Mouse (Mus musculus) adrenal gland, postnatal 14 days (tissue): ENCODE data around the gene Dohh. TPM values are rescaled to one million over a fixed set of nuclear protein-coding genes. Genes with fewer than 3 reads are reported as not detected.

Source experiments
- DNase-seq: peaks from one replicate; pipeline ENCODE4 v3.0.0; 2021; ENCODE audit warnings: mixed read lengths
- long read RNA-seq, 2 experiments: library from polyadenylated mRNA; stranded (forward); transcript quantifications; one replicate each; pipeline ENCODE4 v2.0.0; 2021
- total RNA-seq: library from RNA; stranded (reverse); gene quantifications from 2 replicates; pipeline ENCODE4 v1.2.3, GENCODE M21; 2021

Gene Dohh
- 52.6 and 55.6 TPM in 2 replicates for total RNA-seq
- long read RNA-seq, experiment 1, transcript Dohh-201 (5 exons, 1,444 nt), result major isoform, 92 of 106 reads
- long read RNA-seq, experiment 1, partial matches to known transcripts, result 7 of 106 reads
- long read RNA-seq, experiment 1, other reads (novel, unspliced or antisense), result 7 of 106 reads
- long read RNA-seq, experiment 2, transcript Dohh-201 (5 exons, 1,444 nt), result major isoform, 69 of 93 reads
- long read RNA-seq, experiment 2, partial matches to known transcripts, result 16 of 93 reads
- long read RNA-seq, experiment 2, other reads (novel, unspliced or antisense), result 8 of 93 reads

DNA sequence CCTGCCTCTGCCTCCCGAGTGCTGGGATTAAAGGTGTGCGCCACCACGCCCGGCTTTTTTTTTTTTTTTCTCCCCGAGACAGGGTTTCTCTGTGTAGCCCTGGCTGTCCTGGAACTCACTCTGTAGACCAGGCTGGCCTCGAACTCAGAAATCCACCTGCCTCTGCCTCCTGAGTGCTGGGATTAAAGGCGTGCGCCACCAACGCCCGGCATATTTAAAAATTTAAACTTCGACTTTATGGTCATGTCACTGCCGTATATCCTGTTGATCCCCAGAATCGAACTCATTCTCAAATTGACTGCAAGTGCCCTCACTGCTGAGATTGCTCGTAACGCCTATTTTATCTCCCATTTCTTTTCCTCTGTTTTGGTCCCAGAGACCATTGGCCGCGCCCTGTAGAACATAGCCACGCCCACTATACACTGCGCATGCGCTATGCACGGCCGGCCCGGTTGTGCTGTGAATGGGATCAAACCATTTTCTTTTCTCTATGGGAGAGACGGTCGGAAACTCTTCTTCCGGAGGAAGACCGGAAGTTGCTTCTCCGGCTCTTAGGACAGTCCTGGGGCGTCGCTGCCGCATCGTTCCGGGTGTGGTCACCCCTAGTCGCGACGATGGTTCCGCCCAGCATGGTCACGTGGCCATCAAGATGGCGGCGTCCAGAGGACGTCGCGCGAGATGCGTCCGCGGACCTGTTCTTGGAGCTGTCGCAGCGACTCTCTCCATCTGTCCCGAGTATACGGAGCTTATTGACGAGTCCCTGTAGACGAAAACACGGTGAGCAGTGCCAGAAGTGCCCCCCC lies at the start of gene Dohh, which contains the start of gene Gm48551:
TSS of gene Dohh (plus strand) at position 627 of the 803 bp plus-strand sequence.
TSS of gene Gm48551 (plus strand) at position 665 of the 803 bp plus-strand sequence.
- DNase-seq, result peak; percentile 99

GRCm38 (mm10) chr10:81335393-81336340 lies 48.6 kb upstream of the Dohh start:
- DNase-seq, result no peak

GRCm38 (mm10) chr10:81336558-81336957 lies 47.7 kb upstream of the Dohh start:
- DNase-seq, result no peak

DNA sequence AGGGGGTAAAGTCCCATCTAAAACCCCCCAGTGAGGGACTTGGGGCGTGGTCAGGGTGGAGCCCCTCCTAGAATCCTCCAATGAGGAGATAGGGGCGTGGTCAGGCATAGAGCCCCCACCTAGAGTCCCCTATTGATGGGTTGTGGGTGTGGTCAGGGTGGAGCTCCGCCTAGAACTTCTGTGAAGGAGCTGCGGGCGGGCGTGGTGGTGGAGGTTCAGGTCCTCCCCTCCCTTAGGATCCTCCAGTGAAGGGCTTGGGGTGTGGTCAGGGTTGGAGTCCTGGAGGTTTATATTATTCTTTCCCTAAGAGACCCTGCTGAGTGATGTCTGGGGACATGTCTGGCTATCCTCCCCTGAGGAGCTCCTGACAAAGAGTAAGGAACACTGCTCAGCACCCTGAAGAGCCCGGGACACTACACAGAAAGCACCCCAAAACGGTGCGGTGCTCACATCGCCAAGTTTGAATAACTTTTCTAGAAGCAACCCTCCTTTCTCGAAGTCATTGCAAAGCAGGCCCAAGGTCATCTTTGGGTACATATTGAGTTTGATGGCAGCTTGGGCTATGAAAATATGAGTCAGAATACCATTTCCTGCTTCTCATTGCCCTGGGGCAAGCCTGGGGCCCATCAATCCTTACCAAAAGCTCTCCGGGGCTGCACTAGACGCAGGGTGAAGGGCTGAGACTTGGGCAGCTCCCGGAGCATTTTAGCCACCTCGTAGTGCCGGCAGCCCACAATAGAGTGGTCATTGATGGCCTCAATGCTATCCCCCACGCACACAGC lies 43.5 kb upstream of the Dohh start:
- DNase-seq, result no peak

DNA sequence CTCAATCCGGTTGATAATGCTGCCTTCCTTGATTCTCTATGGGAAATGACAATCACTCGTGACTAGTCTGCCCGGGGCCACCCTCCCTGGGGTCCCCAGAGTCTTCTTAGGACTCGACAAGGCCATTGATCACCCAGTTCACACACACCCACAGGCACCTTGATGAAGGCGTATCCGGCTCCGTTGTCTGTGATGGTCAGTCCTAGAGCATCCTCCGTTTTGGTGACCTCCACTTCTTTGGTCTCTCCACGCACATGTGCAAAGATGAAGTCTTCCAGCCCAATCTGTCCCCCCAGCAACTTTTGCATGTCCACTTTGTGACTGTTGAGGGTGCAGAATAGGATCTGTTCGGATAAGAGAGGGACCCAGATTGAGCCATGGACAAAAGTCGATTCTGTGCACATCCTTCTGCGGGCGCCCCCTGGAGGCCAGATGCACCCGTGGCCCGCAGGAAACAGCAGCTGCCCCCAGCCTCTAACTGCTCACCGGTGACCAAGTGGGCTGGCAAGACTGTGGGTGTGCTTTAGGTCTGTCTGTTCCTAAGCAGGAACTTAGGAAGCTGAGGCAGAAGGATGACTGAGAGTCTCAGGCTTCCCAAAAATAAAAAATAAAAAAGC lies 42.8 kb upstream of the Dohh start:
- DNase-seq, result peak; percentile 89

GRCm38 (mm10) chr10:81342686-81343505 lies 41.3 kb upstream of the Dohh start, which contains the start of gene Gipc3:
Gipc3 (minus strand) TSS chr10:81343266.
- peak; percentile 67 for DNase-seq

GRCm38 (mm10) chr10:81344421-81345161 lies 39.6 kb upstream of the Dohh start:
- DNase-seq, result peak; percentile 76

DNA sequence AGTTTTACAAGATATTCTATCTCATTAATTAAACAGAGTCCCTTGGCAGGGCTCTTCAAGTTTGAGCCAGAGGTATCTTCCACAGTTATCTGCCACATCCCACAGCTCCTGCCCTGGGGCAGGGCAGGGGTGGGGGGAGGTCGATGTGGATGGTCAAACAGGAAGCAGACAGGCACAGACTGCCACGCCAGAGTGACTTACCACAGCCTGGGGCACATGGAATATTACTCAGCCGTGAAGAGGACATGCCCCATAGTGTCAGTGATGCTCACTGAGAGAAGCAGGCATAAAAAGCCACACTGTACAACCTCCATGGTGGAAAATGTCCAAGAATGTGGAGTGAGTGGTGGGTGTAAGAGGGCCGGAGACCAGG lies 39.1 kb upstream of the Dohh start:
- DNase-seq, result no peak

DNA sequence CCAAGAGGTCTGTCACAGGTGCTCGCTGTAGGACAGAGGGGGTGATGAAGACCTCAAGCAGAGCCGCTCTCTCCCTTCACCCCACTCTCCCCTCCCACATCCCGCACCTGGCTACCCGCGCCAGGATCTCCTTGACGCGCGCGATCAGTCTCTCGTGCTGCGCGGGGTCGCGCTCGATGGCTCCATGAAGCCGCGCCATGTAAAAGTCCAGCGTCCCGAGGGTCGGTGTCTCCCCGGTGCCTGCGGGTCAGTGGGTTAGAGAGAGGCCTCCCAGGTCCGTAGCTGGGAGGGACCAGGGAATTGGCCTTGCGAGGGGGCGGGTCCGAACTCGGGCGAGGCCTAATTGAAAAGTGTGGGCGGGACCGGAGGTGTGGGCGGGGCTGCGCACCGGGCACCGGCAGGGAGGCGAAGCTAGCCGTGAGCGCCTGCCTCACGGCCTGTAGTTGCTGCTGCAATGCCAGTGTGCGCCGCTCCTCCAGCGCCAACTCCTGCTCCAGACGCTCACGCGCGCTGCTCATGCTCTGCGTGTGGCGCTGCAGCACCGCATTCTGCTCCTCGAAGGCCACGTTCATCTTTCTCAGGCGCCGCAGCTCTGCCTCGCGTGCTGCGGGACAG lies 37.7 kb upstream of the Dohh start:
- DNase-seq, result peak; percentile 92

- peak; percentile 70 for DNase-seq
Measured at GRCm38 (mm10) chr10:81349146-81349545, 35.1 kb upstream of the Dohh start.

DNA sequence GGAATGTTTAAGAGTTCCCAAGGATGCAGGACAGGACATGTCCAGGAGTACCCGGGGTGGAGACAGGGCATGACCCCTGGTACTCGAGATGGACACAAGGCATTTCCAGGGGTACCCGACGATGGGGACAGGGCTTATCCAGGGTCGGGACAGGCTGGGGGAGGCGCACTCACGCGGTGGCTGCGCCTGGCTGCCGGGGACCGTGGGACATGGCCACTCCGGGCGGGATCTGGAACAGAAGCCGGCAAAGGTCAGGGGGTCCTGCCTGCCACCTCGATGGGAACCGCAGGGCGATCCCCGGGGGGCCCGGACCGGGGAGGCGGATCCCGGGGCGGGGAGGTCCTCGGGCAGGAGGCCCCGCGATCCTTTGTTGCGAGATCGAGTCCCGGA lies 34.3 kb upstream of the Dohh start:
- no peak for DNase-seq

DNA sequence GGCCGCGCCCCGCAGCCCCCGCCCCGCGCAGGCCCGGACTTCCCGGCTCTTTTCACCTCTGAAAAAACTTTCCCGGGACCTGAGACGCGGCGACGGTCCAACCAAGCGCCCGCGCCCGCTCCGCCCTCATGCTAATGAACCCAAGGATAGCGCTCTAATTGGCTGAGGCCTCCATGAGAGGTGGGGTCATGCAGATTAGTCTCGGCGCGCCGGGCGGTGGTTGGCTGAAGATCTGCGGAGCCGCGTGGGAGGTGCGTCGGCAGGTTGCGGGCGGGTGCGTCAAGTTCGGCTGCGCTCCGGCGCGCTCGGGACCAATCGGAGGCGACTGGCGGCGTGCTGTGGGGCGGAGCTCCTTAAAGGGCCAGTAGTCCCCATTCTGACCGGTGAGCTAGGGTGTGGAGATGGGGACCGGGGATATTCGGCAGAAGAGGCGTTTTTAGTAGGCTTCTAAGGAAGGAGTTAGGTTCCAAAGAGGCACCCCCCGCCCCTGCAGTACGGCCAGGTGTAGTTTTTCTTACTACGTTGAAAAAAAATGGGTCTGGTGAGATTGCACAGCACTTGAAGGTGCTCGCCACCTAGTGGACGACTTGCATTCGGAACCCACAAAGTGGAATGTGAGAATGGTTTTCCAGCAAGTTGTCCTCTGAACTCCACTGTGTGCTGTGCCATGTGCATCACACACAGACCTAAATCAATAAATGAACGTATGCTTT lies 33.7 kb upstream of the Dohh start, which contains the start of gene Hmg20b:
TSS of gene Hmg20b (minus strand) at position 130 of the 713 bp plus-strand sequence.
- peak; percentile 99 for DNase-seq

GRCm38 (mm10) chr10:81351678-81352291 lies 32.4 kb upstream of the Dohh start:
- DNase-seq, result no peak

GRCm38 (mm10) chr10:81354738-81355477 lies 29.3 kb upstream of the Dohh start:
- no peak for DNase-seq

- no peak for DNase-seq
Measured at GRCm38 (mm10) chr10:81355533-81355932, 28.7 kb upstream of the Dohh start.

DNA sequence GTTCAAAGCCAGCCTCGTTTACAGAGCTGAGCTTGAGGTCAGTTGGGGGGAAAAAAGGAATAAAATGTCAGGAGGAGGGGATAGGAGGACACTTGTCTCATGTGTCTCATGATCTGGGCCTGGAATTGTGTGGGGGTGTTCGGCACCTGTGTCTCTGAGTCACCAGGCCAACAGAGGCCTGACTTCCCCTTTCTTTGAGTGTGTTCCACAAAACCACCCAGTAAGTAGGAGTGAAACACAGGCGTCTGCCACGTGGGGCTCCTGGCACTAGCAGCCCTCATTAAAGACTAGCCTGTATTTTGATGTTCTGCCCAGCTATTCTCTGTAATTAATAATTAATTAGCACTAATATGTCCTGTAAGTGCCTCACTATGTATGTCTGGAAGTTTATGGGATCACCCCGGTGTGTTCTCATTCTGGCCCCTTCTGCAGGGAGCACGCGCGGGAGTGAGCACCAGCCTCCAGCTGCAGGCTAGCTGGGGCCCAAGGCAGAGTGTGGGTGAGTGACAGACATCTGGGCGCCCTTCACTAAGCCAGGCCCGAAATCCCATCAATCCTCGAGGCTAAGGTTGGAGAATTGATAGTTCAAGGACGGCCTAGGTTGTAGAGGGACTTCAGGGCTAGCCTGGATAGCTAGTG lies 27.8 kb upstream of the Dohh start:
- no peak for DNase-seq
